Mouse (Mus musculus): ENCODE measurements around the gene Soga3. TPM values are rescaled to one million over a fixed set of nuclear protein-coding genes. Genes with fewer than 3 reads are reported as not detected.

Soga3 gene
- not detected for total RNA-seq (2023)

DNA sequence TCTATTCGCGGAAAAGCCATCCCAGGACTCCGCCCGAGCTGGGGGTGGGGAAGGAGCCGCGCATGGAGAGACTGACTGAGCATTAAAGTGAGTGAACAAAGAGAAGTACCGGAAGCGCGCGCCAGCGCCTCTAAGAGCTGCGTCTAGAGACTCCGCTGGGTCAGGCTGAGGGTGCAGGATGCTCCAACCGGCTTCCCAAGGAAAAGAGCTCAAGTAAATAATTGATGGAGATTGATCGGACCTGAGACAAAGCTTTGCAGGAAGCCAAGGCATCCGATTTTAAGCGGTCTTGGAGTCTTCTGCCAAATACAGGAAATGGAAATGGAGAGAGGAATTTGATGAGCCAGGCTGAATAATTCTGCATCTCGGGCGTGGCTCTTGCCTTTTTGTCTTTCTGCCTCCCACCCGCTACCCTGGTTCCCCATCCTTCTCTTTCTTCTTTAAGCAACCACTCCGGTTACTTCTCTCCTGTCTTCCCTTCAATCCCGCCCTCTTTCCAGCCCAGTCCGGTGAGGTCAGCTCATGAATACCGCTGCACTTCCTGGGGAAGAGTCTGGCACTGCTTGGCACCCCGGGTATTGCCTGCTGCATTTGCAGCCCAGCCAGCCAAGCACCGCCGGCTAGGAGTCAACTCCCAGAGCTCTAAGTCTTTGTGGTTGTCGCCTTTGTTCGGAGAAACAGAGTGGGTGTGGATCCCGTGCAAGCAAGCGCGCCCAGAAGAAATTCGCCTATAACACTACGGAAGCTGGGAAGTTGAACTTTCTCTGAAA, at the start of gene Soga3:
Gene Soga3 (plus strand): TSS at position 274 of the 770 bp plus-strand sequence.

DNA sequence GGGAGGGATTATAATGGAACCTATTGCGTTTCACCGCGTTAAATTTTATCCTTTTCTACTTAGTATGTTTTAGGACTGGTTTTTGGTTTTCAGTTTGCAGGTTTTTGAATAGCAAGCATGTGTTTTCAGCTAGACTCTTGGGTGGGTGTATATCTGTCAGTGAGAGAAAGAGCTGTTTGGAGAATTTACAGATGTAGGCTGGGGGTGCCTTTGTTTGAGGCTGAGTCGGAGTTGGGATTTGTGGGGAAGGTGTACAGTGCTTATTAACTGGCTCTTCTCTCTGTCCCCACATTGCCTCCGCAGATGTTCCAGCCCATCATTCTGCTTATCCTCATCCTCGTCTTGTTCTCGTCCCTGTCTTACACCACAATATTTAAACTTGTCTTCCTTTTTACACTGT, 55.0 kb downstream of the Soga3 start, which contains the start of gene Gm49353:
Gene Gm49353 (plus strand): TSS at position 313 of the 400 bp plus-strand sequence.

GRCm38 (mm10) chr10:29211453-29211852, 67.8 kb downstream of the Soga3 start, which contains the start of gene 9330159F19Rik:
TSS of gene 9330159F19Rik (plus strand) at chr10:29211606.

Other genes starting within 250 kb of the Soga3 start
- not detected for gene 2310057J18Rik, start 157.5 kb upstream of the Soga3 start, total RNA-seq (2023)
- not detected for gene Gm49353, start 55.1 kb downstream of the Soga3 start, total RNA-seq (2023)
- gene 9330159F19Rik, start 67.8 kb downstream of the Soga3 start, total RNA-seq (2023): not detected
- gene Echdc1, start 169.3 kb downstream of the Soga3 start, total RNA-seq (2023): 13.5 TPM
- 61.1 TPM for gene Rnf146, start 218.6 kb downstream of the Soga3 start, total RNA-seq (2023)

All from CD8-positive naive resting alpha-beta T cell, adult 57 days (primary cell).